Mouse (Mus musculus): ENCODE results near the gene Olfr132.
"Not testable (repeated sequence)": the region's sequence is repeated elsewhere in the genome, so short reads cannot be mapped to it uniquely, and the experiment has no call there.

The Olfr132 gene

DNA sequence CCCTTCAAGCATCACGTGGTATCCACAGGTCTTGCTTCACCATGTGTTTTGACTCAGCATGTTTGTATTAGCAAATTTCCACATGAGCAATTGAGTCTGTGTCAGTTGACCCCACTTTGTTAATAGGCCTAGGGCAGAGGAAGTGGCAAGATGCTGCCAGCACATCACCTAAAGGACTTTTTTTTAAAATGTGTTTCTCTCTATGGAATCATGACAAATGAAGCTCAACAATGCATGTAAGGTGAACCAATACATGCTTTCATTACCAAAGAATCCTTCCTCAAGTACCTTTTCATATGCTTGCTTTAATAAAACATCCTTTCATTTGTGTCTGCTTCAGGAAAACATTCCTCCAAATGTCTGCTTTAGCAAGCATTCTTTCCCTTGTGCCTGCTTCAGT lies at the start of gene Olfr132:
TSS of gene Olfr132 (minus strand) at position 101 of the 400 bp plus-strand sequence.
- no peak for DNase-seq (ENCODE audit: low read depth, low spot score)

DNA sequence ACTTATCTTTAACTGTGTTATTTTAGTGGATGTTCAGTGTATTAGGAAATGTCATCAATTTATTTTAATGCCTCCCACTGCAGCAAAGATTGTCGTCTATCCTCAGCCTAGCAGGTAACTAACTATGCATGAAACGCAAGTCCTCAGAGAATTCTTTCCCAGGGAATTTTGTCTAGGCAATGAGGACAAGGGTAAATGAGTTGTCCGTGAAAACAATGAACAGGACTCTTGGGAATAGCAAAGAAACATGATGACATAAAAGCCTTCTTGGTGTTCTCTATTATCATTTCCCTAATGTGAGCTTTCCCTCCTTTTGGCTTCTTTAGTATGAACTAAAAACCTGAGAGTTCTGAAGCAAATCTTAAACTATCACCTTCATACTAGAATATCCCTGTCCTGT lies 36.8 kb upstream of the Olfr132 start, which contains the start of gene Olfr134:
TSS of gene Olfr134 (plus strand) at position 301 of the 400 bp plus-strand sequence.
- DNase-seq (ENCODE audit: low read depth, low spot score), result no peak

DNA sequence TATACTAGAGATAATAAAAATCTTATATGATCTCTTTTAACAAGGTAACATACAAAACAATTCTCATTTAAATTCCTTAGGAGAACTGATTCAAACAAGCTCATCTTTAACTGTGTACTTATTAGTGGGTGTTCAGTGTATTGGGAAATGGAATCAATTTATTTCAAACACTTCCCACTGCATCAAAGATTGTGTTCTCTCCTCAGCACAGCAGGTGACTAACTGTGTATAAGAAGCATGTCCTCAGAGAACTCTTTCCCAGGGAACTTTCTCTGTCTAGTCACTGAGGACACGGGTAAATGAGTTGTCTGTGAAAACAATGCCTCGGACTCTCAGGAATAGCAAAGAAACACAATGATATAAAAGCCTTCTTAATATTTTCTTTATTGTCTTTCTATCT lies 10.7 kb upstream of the Olfr132 start, which contains the start of gene Olfr133:
TSS of gene Olfr133 (plus strand) at position 301 of the 400 bp plus-strand sequence.
- DNase-seq (ENCODE audit: low read depth, low spot score), result no peak

DNA sequence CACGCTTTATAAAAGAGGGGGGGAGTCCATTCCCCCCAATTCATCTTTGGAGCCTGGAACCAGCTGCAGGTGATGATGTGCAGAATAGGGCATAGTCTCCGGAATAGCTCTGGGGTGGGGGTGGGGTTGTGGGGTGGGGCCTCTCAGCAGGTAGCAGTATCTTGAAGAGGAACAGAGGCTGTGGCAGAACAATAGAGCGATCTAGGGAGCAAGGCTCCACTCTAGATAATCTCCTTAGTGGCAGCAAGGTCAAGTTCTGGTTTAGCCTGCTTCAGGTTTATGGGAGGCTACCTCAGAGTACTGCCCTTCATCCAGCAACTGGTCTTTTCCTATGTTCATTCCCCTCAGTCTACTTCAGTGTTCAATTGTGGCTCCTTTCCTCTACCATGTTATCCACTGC lies 9.0 kb downstream of the Olfr132 start:
- DNase-seq (ENCODE audit: low read depth, low spot score), result not testable (repeated sequence)

DNA sequence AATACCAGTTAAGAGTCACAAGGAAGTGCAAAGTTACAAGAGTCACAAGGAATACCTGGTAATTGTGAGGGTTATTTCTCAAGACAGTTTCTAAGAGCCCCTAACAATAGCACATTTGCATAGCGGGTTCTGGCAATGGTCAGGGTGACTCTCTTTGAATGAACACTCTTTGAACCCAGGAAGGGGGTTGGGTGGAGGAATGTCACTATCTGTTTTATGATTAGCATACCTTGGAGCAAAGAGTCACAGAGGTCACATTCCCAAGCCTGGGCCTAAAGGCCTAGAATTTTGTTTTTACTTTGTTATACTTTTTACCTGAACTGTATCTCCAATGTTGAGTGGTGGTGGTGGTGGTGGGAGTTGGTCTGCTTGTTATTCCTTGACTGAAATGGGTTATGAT lies 10.1 kb downstream of the Olfr132 start:
- not testable (repeated sequence) for DNase-seq (ENCODE audit: low read depth, low spot score)

DNA sequence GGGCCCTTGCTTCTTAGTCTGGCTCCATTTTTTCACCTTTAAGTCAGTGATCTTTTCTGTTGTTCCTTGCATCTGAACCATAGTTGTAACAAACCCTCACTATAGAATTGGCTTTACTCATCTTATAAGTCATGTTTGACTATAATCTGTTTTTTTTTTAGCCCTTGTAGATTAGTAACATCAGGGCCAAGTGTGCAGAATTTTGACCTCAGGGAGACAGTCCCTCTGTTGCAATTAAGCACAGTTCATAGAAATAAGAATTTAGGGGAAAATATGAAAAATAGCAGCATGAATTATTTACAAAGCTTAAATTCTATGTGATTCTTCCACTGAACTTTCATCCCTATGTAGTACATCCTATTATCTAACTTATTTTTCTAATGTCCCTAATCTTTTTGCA lies 45.7 kb downstream of the Olfr132 start, which contains the start of gene Olfr131:
TSS of gene Olfr131 (minus strand) at position 101 of the 400 bp plus-strand sequence.
- DNase-seq (ENCODE audit: low read depth, low spot score), result no peak

DNA sequence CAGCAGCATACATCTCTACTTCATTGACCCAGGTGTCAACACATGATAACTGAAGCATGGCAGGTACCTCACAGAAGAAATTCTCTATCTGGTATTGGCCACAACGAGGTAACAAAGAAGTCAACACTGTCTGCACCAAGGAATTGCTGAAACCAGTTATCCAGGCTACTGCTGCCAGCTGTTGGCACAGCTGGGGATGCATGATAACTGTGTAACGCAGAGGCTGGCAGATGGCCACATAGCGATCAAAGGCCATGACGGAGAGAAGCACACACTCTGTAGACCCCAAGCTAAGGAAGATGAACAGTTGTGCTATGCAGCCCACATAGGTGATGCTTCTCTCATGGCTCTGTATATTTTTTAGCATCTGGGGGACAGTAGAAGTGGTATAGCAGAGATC lies 52.0 kb downstream of the Olfr132 start:
- DNase-seq (ENCODE audit: low read depth, low spot score), result no peak
